Comparison of ENCODE assay signal across 19 mouse cellular contexts in genomic region chr3:87742013-87742412, GRCm38 (mm10). TPM values are rescaled to one million over a fixed set of nuclear protein-coding genes. Genes with fewer than 3 reads are reported as not detected.
"Had no signal": no experiment of that assay in that cellular context is flagged by ENCODE, and none has a peak within 500 bp of the region (broad histone marks: within the 10 kb centered on the region; RNA-seq: fewer than 3 reads in every experiment).

No protein-coding gene starts in this region.

- DNase-seq: left cerebral cortex, postnatal 4 days; liver; liver, embryonic 13.5 days; liver, postnatal 0 days; lung, adult 18-20 months; lung, adult 2 months; lung, embryonic 14.5 days; lung, postnatal 10 days; lung, postnatal 14 days; lung, postnatal 36 days; lung, postnatal 4 days; midbrain, embryonic 14.5 days had no signal

RNA-seq across cellular contexts. Expression of gene Lrrc71, which starts 6.4 kb away (rescaled TPM):
- total RNA-seq: megakaryocyte progenitor cell, adult 5-6 weeks; megakaryocyte-erythroid progenitor cell, adult 5-6 weeks had no signal

RNA-seq across cellular contexts. Expression of gene Ntrk1, which starts 52.9 kb away (rescaled TPM):
- total RNA-seq: liver, adult 2 months; megakaryocyte progenitor cell, adult 5-6 weeks; megakaryocyte, adult 5-6 weeks; megakaryocyte-erythroid progenitor cell, adult 5-6 weeks; monocyte, adult 5-6 weeks had no signal
- polyA plus RNA-seq: macrophage, myocyte had no signal

RNA-seq across cellular contexts. Expression of gene Insrr, which starts 54.7 kb away (rescaled TPM):
- total RNA-seq: liver, adult 2 months; megakaryocyte, adult 5-6 weeks; megakaryocyte-erythroid progenitor cell, adult 5-6 weeks; monocyte, adult 5-6 weeks had no signal
- polyA plus RNA-seq: liver, postnatal 0 days; macrophage; myocyte had no signal
